8 mouse cellular contexts compared by ENCODE assay signal in genomic region chr13:59467591-59467990, GRCm38 (mm10).
DNase-seq lines count a peak whose midpoint lies in the region; ATAC-seq lines count a peak whose summit lies in the region.

No protein-coding gene starts in this region.

- peaks cover 20% of the 10 kb centered on the region for H3K36me3 ChIP-seq in embryonic facial prominence, embryonic 13.5 days
- H3K36me3 ChIP-seq in embryonic facial prominence, embryonic 10.5 days (replicated peaks): peaks cover 6% of the 10 kb centered on the region
- H3K36me3 ChIP-seq in heart, embryonic 15.5 days: no peaks in the 10 kb centered on the region

- peak overlapping the region; percentile 12; the same call in 1 of the 2 replicates for H3K27ac ChIP-seq in embryonic facial prominence, embryonic 13.5 days
- H3K27ac ChIP-seq in embryonic facial prominence, embryonic 10.5 days (replicated peaks): no peak overlapping the region; the same call in 1 of the 2 replicates
- H3K27ac ChIP-seq in heart, embryonic 15.5 days: peak overlapping the region; percentile 71

- no peak for ATAC-seq in embryonic facial prominence, embryonic 13.5 days (ENCODE audit: insufficient number of reproducible peaks, insufficient read depth, low FRiP score, low TSS enrichment, low read depth)
- ATAC-seq in heart, embryonic 15.5 days (replicated peaks; ENCODE audit: insufficient number of reproducible peaks, insufficient read depth, low FRiP score, low read depth): peak; percentile 90

- H3K4me3 ChIP-seq in embryonic facial prominence, embryonic 13.5 days: no peak overlapping the region
- H3K4me3 ChIP-seq in embryonic facial prominence, embryonic 10.5 days: no peak overlapping the region
- no peak overlapping the region for H3K4me3 ChIP-seq in heart, embryonic 15.5 days

- H3K4me2 ChIP-seq in embryonic facial prominence, embryonic 13.5 days: peak overlapping the region; percentile 5; the same call in 1 of the 2 replicates
- peak overlapping the region; percentile 29 for H3K4me2 ChIP-seq in heart, embryonic 15.5 days

- H3K9ac ChIP-seq in embryonic facial prominence, embryonic 13.5 days: no peak overlapping the region
- no peak overlapping the region for H3K9ac ChIP-seq in heart, embryonic 15.5 days

- WGBS in embryonic facial prominence, embryonic 13.5 days: 37% methylated on average over 3 of the region's 3 CpGs
- WGBS in embryonic facial prominence, embryonic 10.5 days: 71% methylated on average over 3 of the region's 3 CpGs
- 17% methylated on average over 3 of the region's 3 CpGs for whole genome bisulfite sequencing in heart, embryonic 15.5 days

- H3K27me3 ChIP-seq in embryonic facial prominence, embryonic 13.5 days: no peaks in the 10 kb centered on the region
- H3K27me3 ChIP-seq in embryonic facial prominence, embryonic 10.5 days (replicated peaks; ENCODE audit: low read depth, poor library complexity, severe bottlenecking): no peaks in the 10 kb centered on the region
- no peaks in the 10 kb centered on the region for H3K27me3 ChIP-seq in heart, embryonic 15.5 days

- DNase-seq in embryonic facial prominence, embryonic 10.5 days (ENCODE audit: low spot score): no peak
- peak; percentile 59 for DNase-seq in 3T3-L1 (ENCODE audit: low read depth, low spot score)
- DNase-seq in cerebellum, postnatal 14 days: peak; percentile 77 to 86
- peak; percentile 48 to 63 for DNase-seq in left cerebral cortex, adult 9 months (ENCODE audit: low spot score in 2 of 2)
- peak; percentile 47 for DNase-seq in right cerebral cortex, postnatal 14 days
- no peak for DNase-seq in thymus, postnatal 0 days (ENCODE audit: low spot score)

- no peaks in the 10 kb centered on the region for H3K9me3 ChIP-seq in embryonic facial prominence, embryonic 13.5 days
- H3K9me3 ChIP-seq in embryonic facial prominence, embryonic 10.5 days: no peaks in the 10 kb centered on the region
- no peaks in the 10 kb centered on the region for H3K9me3 ChIP-seq in heart, embryonic 15.5 days (replicated peaks)

- H3K4me1 ChIP-seq in embryonic facial prominence, embryonic 13.5 days: peaks cover 18% of the 10 kb centered on the region
- no peaks in the 10 kb centered on the region for H3K4me1 ChIP-seq in embryonic facial prominence, embryonic 10.5 days
- H3K4me1 ChIP-seq in heart, embryonic 15.5 days (replicated peaks): peaks cover 18% of the 10 kb centered on the region

Comparison
In these comparisons a context has a peak if more than half of its experiments do, and no peak if none do; other contexts are left out.
1. DNase-seq: peak in 3T3-L1 (single experiment), cerebellum, postnatal 14 days (2 of 2), left cerebral cortex, adult 9 months (2 of 2) and right cerebral cortex, postnatal 14 days (single experiment); none in embryonic facial prominence, embryonic 10.5 days (single experiment) and thymus, postnatal 0 days (single experiment).